Mouse (Mus musculus) R1 (cell line): ENCODE measurements around the gene Rhox4a.
"Not testable (repeated sequence)": the region's sequence is repeated elsewhere in the genome, so short reads cannot be mapped to it uniquely, and the experiment has no call there.

Experiments
- DNase-seq: peaks from one replicate; pipeline ENCODE4 v3.0.0-alpha.2; 2018; ENCODE audit warnings: low read depth, low spot score

Rhox4a gene

GRCm38 (mm10) chrX:37265038-37265437 lies at the start of gene Rhox4a:
Rhox4a (plus strand) TSS chrX:37265338.
- not testable (repeated sequence) for DNase-seq

- DNase-seq = not testable (repeated sequence)
Observed at GRCm38 (mm10) chrX:37222158-37222557, 43.0 kb upstream of the Rhox4a start, which contains the start of gene Rhox1. Rhox1 (minus strand) TSS chrX:37222258.

- DNase-seq = not testable (repeated sequence)
Observed at GRCm38 (mm10) chrX:37244676-37245075, 20.5 kb upstream of the Rhox4a start, which contains the start of gene Rhox2a. Rhox2a (plus strand) TSS chrX:37244976.

GRCm38 (mm10) chrX:37249619-37250018 lies 15.5 kb upstream of the Rhox4a start, which contains the start of gene Rhox3a:
Rhox3a (plus strand) TSS chrX:37249919.
- DNase-seq = not testable (repeated sequence)
